8 mouse cellular contexts compared by ENCODE assay signal in genomic region chr4:150374651-150375447, GRCm38 (mm10).
A peak's percentile ranks its signal among the peaks of the same experiment; 100 is the strongest.
DNase-seq lines count a peak whose midpoint lies in the region; ATAC-seq and TF ChIP-seq lines count a peak whose summit lies in the region.

No protein-coding gene starts in this region.

- H3K36me3 ChIP-seq in kidney, embryonic 14.5 days (ENCODE audit: control insufficient read depth, insufficient read depth, low read length) = no peaks in the 10 kb centered on the region
- H3K36me3 ChIP-seq in kidney, adult 2 months (ENCODE audit: control insufficient read depth, insufficient read depth, low read length) = no peaks in the 10 kb centered on the region
- H3K36me3 ChIP-seq in hindbrain, embryonic 12.5 days = no peaks in the 10 kb centered on the region
- H3K36me3 ChIP-seq in midbrain, embryonic 12.5 days = no peaks in the 10 kb centered on the region

- TF ChIP-seq CTCF in kidney, adult 2 months (conservative IDR thresholded peaks at IDR 0.05; ENCODE audit: insufficient read depth, insufficient read length, low read depth, low read length) = no peak
- no peak for TF ChIP-seq CTCF in brain, embryonic 14.5 days (IDR thresholded peaks at IDR 0.05; ENCODE audit: borderline replicate concordance, extremely low read depth, insufficient read depth, insufficient read length)

- H3K9me3 ChIP-seq in kidney, embryonic 14.5 days (ENCODE audit: control insufficient read depth, low read length) = no peaks in the 10 kb centered on the region
- no peaks in the 10 kb centered on the region for H3K9me3 ChIP-seq in hindbrain, embryonic 12.5 days (replicated peaks)
- no peaks in the 10 kb centered on the region for H3K9me3 ChIP-seq in midbrain, embryonic 12.5 days

- ATAC-seq in kidney, embryonic 14.5 days (ENCODE audit: low FRiP score, low TSS enrichment) = no peak
- no peak for ATAC-seq in hindbrain, embryonic 12.5 days (ENCODE audit: low FRiP score)
- ATAC-seq in midbrain, embryonic 12.5 days (ENCODE audit: low FRiP score, low read depth) = no peak

- H3K27me3 ChIP-seq in kidney, embryonic 14.5 days (ENCODE audit: control insufficient read depth, insufficient read depth, low read length) = no peaks in the 10 kb centered on the region
- no peaks in the 10 kb centered on the region for H3K27me3 ChIP-seq in kidney, adult 2 months (replicated peaks; ENCODE audit: control insufficient read depth, insufficient read depth, low read length)
- no peaks in the 10 kb centered on the region for H3K27me3 ChIP-seq in hindbrain, embryonic 12.5 days
- H3K27me3 ChIP-seq in midbrain, embryonic 12.5 days = no peaks in the 10 kb centered on the region

- H3K4me2 ChIP-seq in kidney, embryonic 14.5 days (replicated peaks; ENCODE audit: low read depth, low read length) = peak overlapping the region; percentile 92; the same call in 1 of the 2 replicates
- H3K4me2 ChIP-seq in hindbrain, embryonic 12.5 days (replicated peaks) = peak overlapping the region; percentile 80
- H3K4me2 ChIP-seq in midbrain, embryonic 12.5 days (replicated peaks) = peak overlapping the region; percentile 25

- no peak for DNase-seq in kidney, adult 2 months
- peak; percentile 38 for DNase-seq in brain, embryonic 14.5 days (ENCODE audit: low read depth)
- DNase-seq in left cerebral cortex, adult 8-10 months (ENCODE audit: low spot score in 2 of 2) = no peak
- DNase-seq in cerebellum, postnatal 25 days = no peak
- no peak for DNase-seq in urinary bladder, postnatal 14 days (ENCODE audit: low spot score)

- no peak overlapping the region for H3K27ac ChIP-seq in kidney, embryonic 14.5 days (ENCODE audit: low read depth, low read length)
- H3K27ac ChIP-seq in kidney, adult 2 months (ENCODE audit: insufficient read depth, low read depth, low read length) = no peak overlapping the region
- H3K27ac ChIP-seq in hindbrain, embryonic 12.5 days = peak overlapping the region; percentile 96
- H3K27ac ChIP-seq in midbrain, embryonic 12.5 days (replicated peaks) = peak overlapping the region; percentile 95

- no peak overlapping the region; the same call in 1 of the 2 replicates for H3K9ac ChIP-seq in kidney, embryonic 14.5 days (ENCODE audit: low read depth, low read length)
- peak overlapping the region; percentile 46 for H3K9ac ChIP-seq in hindbrain, embryonic 12.5 days
- H3K9ac ChIP-seq in midbrain, embryonic 12.5 days (replicated peaks) = peak overlapping the region; percentile 41; the same call in 1 of the 2 replicates

- TF ChIP-seq POLR2A in kidney, adult 2 months (IDR thresholded peaks at IDR 0.05; ENCODE audit: low read depth, low read length) = no peak
- TF ChIP-seq POLR2A in brain, embryonic 14.5 days (IDR thresholded peaks at IDR 0.05; ENCODE audit: borderline replicate concordance, extremely low read depth, insufficient read depth, insufficient read length, poor library complexity, severe bottlenecking) = no peak

- peaks cover 62% of the 10 kb centered on the region for H3K4me1 ChIP-seq in kidney, embryonic 14.5 days (ENCODE audit: control insufficient read depth, insufficient read depth, low read length)
- peaks cover 33% of the 10 kb centered on the region for H3K4me1 ChIP-seq in kidney, adult 2 months (ENCODE audit: control insufficient read depth, insufficient read depth, low read length)
- H3K4me1 ChIP-seq in hindbrain, embryonic 12.5 days = peaks cover 63% of the 10 kb centered on the region
- peaks cover 72% of the 10 kb centered on the region for H3K4me1 ChIP-seq in midbrain, embryonic 12.5 days

- no peak overlapping the region for H3K4me3 ChIP-seq in kidney, embryonic 14.5 days (ENCODE audit: low read length)
- H3K4me3 ChIP-seq in kidney, adult 2 months (ENCODE audit: insufficient read depth, low read depth, low read length) = no peak overlapping the region
- H3K4me3 ChIP-seq in hindbrain, embryonic 12.5 days = peak overlapping the region; percentile 8; the same call in 1 of the 2 replicates
- no peak overlapping the region for H3K4me3 ChIP-seq in midbrain, embryonic 12.5 days

- WGBS in kidney, embryonic 14.5 days = 17% methylated on average over 9 of the region's 9 CpGs
- WGBS in kidney, adult 2 months = 30% methylated on average over 9 of the region's 9 CpGs
- 38% methylated on average over 9 of the region's 9 CpGs for WGBS in hindbrain, embryonic 12.5 days
- WGBS in midbrain, embryonic 12.5 days = 55% methylated on average over 9 of the region's 9 CpGs

Comparison
In these comparisons a context has a peak if more than half of its experiments do, and no peak if none do; other contexts are left out.
1. H3K27ac ChIP-seq: peak in hindbrain, embryonic 12.5 days (single experiment) and midbrain, embryonic 12.5 days (single experiment); none in kidney, embryonic 14.5 days (single experiment) and kidney, adult 2 months (single experiment).
2. H3K4me2 ChIP-seq: peak in every context shown above with its lines; median percentile 92 in kidney, embryonic 14.5 days; 80 in hindbrain, embryonic 12.5 days; 25 in midbrain, embryonic 12.5 days.